Mouse (Mus musculus) hindbrain, embryonic 14.5 days (tissue): ENCODE results near the gene B4galnt4. TPM values are rescaled to one million over a fixed set of nuclear protein-coding genes. Genes with fewer than 3 reads are reported as not detected.

Experiments
- ATAC-seq: fragments of 200-750 bp; cut with Nextera tagmentation; 2 replicates; pipeline ENCODE4 v1.8.0; 2017; ENCODE audit warnings: moderate number of reproducible peaks, mild to moderate bottlenecking, moderate TSS enrichment, moderate library complexity; ENCODE audit not compliant: low FRiP score
- DNase-seq: peaks from one replicate; pipeline ENCODE4 v3.0.0-alpha.2; 2015; ENCODE audit warnings: low spot score
- H3K27ac ChIP-seq: fragments of 300-500 bp; sonication (generic); 2 replicates; pipeline ENCODE4 v1.5.1; 2014; ENCODE audit warnings: mild to moderate bottlenecking, moderate library complexity
- H3K27me3 ChIP-seq: fragments of 300-500 bp; sonication (generic); 2 replicates; pipeline ENCODE4 v1.6.1; 2014; ENCODE audit warnings: mild to moderate bottlenecking, low read length, mixed read lengths; ENCODE audit not compliant: control insufficient read depth, insufficient read depth
- H3K36me3 ChIP-seq: fragments of 300-500 bp; sonication (generic); replicated peaks from 2 replicates; pipeline ENCODE4 v1.6.1; 2014; ENCODE audit not compliant: control insufficient read depth, insufficient read depth
- H3K4me1 ChIP-seq: fragments of 300-500 bp; sonication (generic); replicated peaks from 2 replicates; pipeline ENCODE4 v1.6.1; 2014; ENCODE audit warnings: antibody characterized with exemption, low read length, mixed read lengths; ENCODE audit not compliant: control insufficient read depth, insufficient read depth
- H3K4me2 ChIP-seq: fragments of 300-500 bp; sonication (generic); replicated peaks from 2 replicates; pipeline ENCODE4 v1.6.1; 2014; ENCODE audit warnings: mild to moderate bottlenecking, moderate library complexity
- H3K4me3 ChIP-seq: fragments of 300-500 bp; sonication (generic); replicated peaks from 2 replicates; pipeline ENCODE4 v1.5.1; 2014; ENCODE audit warnings: mild to moderate bottlenecking, low read length
- H3K9ac ChIP-seq: fragments of 300-500 bp; sonication (generic); 2 replicates; pipeline ENCODE4 v1.6.1; 2014
- H3K9me3 ChIP-seq: fragments of 300-500 bp; sonication (generic); 2 replicates; pipeline ENCODE4 v1.6.1; 2016; ENCODE audit warnings: low read length; ENCODE audit not compliant: control insufficient read depth
- WGBS: fragments of 180-500 bp; shearing (Covaris S2); extraction: QIAGEN DNeasy Blood & Tissue Kit; methylation state at CpG from one replicate; pipeline ENCODE4 v1.1.7; 2014; 5-methylcytosine and 5-hydroxymethylcytosine counted together
- polyA plus RNA-seq: library from polyadenylated mRNA; unstranded; fragments of >200 nt; fragmentation: Nextera tagmentation; extraction: Ambion mirVana; gene quantifications from 2 replicates; pipeline ENCODE4 v1.2.1, GENCODE M21; 2014

Gene B4galnt4
- polyA plus RNA-seq, 1 experiment from 2014 or later = 41.5 TPM

GRCm38 (mm10) chr7:141096649-141097056 lies 35.7 kb downstream of the B4galnt4 start:
- no peak overlapping the region for H3K9ac ChIP-seq
- no peaks in the 10 kb centered on the region; the same call in none of the 2 replicates for H3K4me1 ChIP-seq
- H3K27me3 ChIP-seq = peaks cover 54% of the 10 kb centered on the region
- ATAC-seq = no peak
- no peak overlapping the region for H3K4me2 ChIP-seq
- H3K4me3 ChIP-seq = no peak overlapping the region
- H3K27ac ChIP-seq = no peak overlapping the region
- H3K36me3 ChIP-seq = no peaks in the 10 kb centered on the region
- 51% methylated on average over 6 of the region's 6 CpGs for WGBS
- DNase-seq = no peak
- H3K9me3 ChIP-seq = no peaks in the 10 kb centered on the region

DNA sequence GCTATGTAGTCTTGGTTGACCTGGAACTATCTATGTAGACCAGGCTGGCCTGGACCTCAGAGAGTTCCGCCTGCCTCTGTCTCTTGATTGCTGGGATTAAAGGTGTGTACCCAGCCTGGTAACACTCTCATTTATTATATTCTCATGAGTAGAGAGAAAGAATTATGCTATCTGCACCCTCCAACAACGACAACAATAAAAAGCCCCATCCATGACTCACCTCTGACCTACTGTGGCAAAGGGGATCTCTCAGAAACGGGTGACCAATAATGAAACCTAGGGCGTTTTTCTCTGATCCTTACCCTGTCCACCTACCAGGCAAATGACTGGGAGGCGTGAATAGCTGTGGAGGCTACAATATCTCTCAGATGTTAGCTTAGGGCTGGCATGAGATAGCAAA lies 36.3 kb downstream of the B4galnt4 start:
- Histone ChIP-seq H3K9ac (no peak overlapping the region), H3K9me3 (no peaks in the 10 kb centered on the region), H3K4me3 (no peak overlapping the region), H3K4me2 (no peak overlapping the region), H3K4me1 (no peaks in the 10 kb centered on the region; the same call in none of the 2 replicates), H3K36me3 (no peaks in the 10 kb centered on the region), H3K27me3 (peaks cover 54% of the 10 kb centered on the region), H3K27ac (no peak overlapping the region)
- DNase-seq = no peak
- ATAC-seq = no peak
- WGBS = 84% methylated on average over 5 of the region's 5 CpGs

- peak; percentile 55 for DNase-seq
- WGBS = under 1% methylated on average over 56 of the region's 56 CpGs
- Histone ChIP-seq H3K27me3 (peaks cover 43% of the 10 kb centered on the region), H3K4me1 (no peaks in the 10 kb centered on the region; the same call in 1 of the 2 replicates), H3K4me3 (peak within 1 kb of the TSS; percentile 39), H3K4me2 (peak within 1 kb of the TSS; percentile 86), H3K9ac (peak within 1 kb of the TSS; percentile 24), H3K36me3 (no peaks in the 10 kb centered on the region), H3K9me3 (no peaks in the 10 kb centered on the region), H3K27ac (no peak within 1 kb of the TSS)
- ATAC-seq = no peak
Measured at GRCm38 (mm10) chr7:141099911-141100691, 39.2 kb downstream of the B4galnt4 start, which contains the start of gene Sigirr. Gene Sigirr, minus strand, starts transcription at chr7:141100572.

DNA sequence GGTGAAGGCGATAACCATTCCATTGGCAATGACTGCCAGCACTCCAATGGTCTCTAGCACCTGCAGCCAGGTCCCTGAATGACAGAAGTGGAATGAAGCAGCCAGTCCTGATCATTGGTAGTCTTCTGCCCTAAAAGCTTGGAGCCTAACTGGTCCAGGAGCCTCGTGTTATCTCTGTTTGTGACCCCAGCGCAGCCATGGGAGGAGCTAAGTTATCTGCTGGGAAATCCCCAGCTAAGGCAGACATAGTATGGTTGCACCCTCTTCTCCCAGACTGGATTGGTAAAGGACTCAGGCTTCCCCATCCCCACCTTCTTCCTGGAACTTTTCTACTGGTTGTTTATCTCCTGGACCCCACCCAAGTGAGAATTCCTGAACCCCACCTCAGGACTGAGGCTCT lies 42.3 kb downstream of the B4galnt4 start:
- H3K4me3 ChIP-seq = no peak overlapping the region
- H3K27me3 ChIP-seq = peaks cover 40% of the 10 kb centered on the region
- no peaks in the 10 kb centered on the region for H3K9me3 ChIP-seq
- H3K27ac ChIP-seq = no peak overlapping the region
- no peaks in the 10 kb centered on the region for H3K36me3 ChIP-seq
- no peak overlapping the region for H3K9ac ChIP-seq
- no peaks in the 10 kb centered on the region; the same call in 1 of the 2 replicates for H3K4me1 ChIP-seq
- DNase-seq = no peak
- no peak overlapping the region for H3K4me2 ChIP-seq
- no peak for ATAC-seq
- WGBS = 76% methylated on average over 3 of the region's 3 CpGs

- WGBS = 93% methylated on average over 9 of the region's 9 CpGs
- no peak overlapping the region for H3K27ac ChIP-seq
- H3K9ac ChIP-seq = no peak overlapping the region
- no peaks in the 10 kb centered on the region for H3K36me3 ChIP-seq
- no peaks in the 10 kb centered on the region for H3K4me1 ChIP-seq
- no peak overlapping the region for H3K4me3 ChIP-seq
- ATAC-seq = no peak
- no peaks in the 10 kb centered on the region for H3K9me3 ChIP-seq
- peaks cover 6% of the 10 kb centered on the region; the same call in 1 of the 2 replicates for H3K27me3 ChIP-seq
- no peak for DNase-seq
- no peak overlapping the region for H3K4me2 ChIP-seq
Measured at GRCm38 (mm10) chr7:141115874-141116273, 55.0 kb downstream of the B4galnt4 start.

DNA sequence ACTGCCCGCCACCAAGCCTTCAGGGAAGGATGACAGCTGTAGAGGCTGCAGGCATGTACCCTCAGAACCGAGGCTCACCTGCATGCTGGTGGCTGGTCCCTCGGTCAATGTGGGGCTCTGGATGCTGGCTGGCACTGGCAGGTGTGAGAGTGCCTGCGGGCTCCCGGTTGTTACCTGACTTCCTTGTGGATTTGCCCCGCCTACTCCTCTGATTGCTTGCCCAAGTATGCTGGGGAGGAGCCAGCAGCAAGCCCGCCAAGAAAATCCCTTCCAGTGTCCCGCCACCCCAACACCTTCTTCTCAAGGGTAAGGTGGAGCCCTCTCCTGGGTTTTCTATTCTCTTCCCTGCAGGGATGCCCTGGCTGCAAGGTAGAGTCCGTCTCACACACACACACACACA lies 56.7 kb downstream of the B4galnt4 start, which contains the start of gene Ano9:
Ano9 (minus strand) TSS at position 171 of the 400 bp plus-strand sequence.
- no peak for DNase-seq
- no peak within 1 kb of the TSS for H3K4me3 ChIP-seq
- no peaks in the 10 kb centered on the region for H3K36me3 ChIP-seq
- no peaks in the 10 kb centered on the region for H3K9me3 ChIP-seq
- H3K27me3 ChIP-seq = peaks cover 6% of the 10 kb centered on the region; the same call in 1 of the 2 replicates
- H3K4me1 ChIP-seq = no peaks in the 10 kb centered on the region
- no peak for ATAC-seq
- no peak within 1 kb of the TSS for H3K27ac ChIP-seq
- no peak within 1 kb of the TSS for H3K4me2 ChIP-seq
- no peak within 1 kb of the TSS for H3K9ac ChIP-seq
- 21% methylated on average over 8 of the region's 9 CpGs for WGBS

GRCm38 (mm10) chr7:141119487-141119886 lies 58.6 kb downstream of the B4galnt4 start:
- no peaks in the 10 kb centered on the region for H3K36me3 ChIP-seq
- ATAC-seq (no peak), DNase-seq (no peak)
- no peaks in the 10 kb centered on the region for H3K9me3 ChIP-seq
- no peak overlapping the region for H3K27ac ChIP-seq
- no peak overlapping the region for H3K9ac ChIP-seq
- peaks cover 6% of the 10 kb centered on the region; the same call in 1 of the 2 replicates for H3K27me3 ChIP-seq
- H3K4me1 ChIP-seq = 0 out of 2 replicates have a peak, but pooled peaks cover 4% of the 10 kb centered on the region
- no peak overlapping the region for H3K4me3 ChIP-seq
- whole genome bisulfite sequencing = 76% methylated on average over 3 of the region's 3 CpGs
- no peak overlapping the region for H3K4me2 ChIP-seq

DNA sequence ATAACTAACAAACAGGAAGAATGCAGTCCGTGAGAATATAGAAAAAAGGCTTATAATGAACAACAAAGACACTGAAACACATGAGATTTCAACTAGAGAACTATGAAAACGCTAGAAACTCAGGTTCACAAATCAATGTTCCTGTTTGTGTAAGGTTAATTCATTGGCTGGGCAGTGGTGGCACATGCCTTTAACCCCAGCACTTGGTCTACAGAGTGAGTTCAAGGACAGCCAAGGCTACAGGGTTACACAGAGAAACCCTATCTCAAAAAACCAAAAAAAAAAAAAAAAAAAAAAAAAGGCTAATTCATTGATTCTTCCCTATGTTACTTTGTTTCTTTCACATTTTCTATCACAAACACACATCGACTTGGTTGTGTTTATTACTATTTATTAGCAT lies 59.7 kb downstream of the B4galnt4 start:
- DNase-seq = no peak
- Histone ChIP-seq H3K4me3 (no peak overlapping the region), H3K27me3 (peaks cover 6% of the 10 kb centered on the region; the same call in 1 of the 2 replicates), H3K27ac (no peak overlapping the region), H3K4me2 (no peak overlapping the region), H3K4me1 (0 out of 2 replicates have a peak, but pooled peaks cover 4% of the 10 kb centered on the region), H3K9ac (no peak overlapping the region), H3K9me3 (no peaks in the 10 kb centered on the region), H3K36me3 (no peaks in the 10 kb centered on the region)
- ATAC-seq = no peak
- 89% methylated on average over 3 of the region's 3 CpGs for WGBS

DNA sequence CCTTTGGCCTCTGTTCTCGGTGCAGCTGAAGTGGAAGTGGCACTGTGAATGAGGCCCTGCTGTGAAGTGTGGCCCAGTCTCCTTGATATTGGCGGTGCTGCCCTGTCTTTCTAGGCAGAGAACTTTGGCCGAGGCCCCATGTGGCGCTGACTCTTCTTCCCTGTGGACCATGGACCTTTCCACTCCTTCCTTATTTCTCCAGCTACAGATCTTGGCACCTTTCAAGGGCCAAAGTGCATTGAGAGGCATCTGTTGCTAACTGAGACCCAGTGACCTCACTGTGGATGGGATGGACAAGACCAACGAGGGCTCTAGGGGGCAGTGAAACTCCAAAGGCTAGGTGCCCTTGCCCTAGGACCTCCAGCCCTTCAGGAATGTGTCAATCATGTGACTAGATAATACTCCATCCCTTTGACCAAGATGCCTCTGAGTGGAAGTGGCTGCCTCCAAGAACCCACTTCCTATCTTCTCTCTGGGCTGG lies 60.2 kb downstream of the B4galnt4 start:
- DNase-seq (no peak), ATAC-seq (no peak)
- no peaks in the 10 kb centered on the region for H3K9me3 ChIP-seq
- 81% methylated on average over 5 of the region's 5 CpGs for WGBS
- no peak overlapping the region for H3K9ac ChIP-seq
- no peaks in the 10 kb centered on the region for H3K36me3 ChIP-seq
- no peak overlapping the region for H3K4me3 ChIP-seq
- peaks cover 6% of the 10 kb centered on the region; the same call in 1 of the 2 replicates for H3K27me3 ChIP-seq
- H3K27ac ChIP-seq = no peak overlapping the region
- H3K4me1 ChIP-seq = 0 out of 2 replicates have a peak, but pooled peaks cover 4% of the 10 kb centered on the region
- no peak overlapping the region for H3K4me2 ChIP-seq
